Mouse (Mus musculus): ENCODE results near the gene Polr3k.

DNA sequence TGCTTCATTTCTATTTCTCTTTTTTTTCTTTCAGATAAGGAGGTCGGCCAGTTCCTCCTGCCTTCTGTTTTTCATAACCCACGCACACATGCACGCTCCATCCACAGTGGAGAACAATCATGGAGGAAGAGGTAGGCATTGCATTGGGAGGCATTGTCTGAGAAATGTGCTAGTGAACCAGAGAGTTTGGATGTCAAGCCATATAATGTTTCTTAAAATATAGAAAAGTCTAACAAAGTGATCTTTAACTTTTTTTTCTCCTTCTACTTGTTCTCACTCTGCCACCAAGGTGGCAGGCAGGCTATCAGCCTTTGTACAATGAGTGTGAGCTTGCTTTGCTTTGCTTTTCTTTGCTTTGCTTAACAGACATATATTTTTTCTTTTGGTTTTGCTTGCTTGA is 53.7 kb downstream of the Polr3k start:
- TF ChIP-seq POLR2A (IDR thresholded peaks at IDR 0.05; ENCODE audit: borderline replicate concordance, extremely low read depth, low read depth, low read length) (no peak), CTCF (IDR thresholded peaks at IDR 0.05; ENCODE audit: insufficient read depth, low read length) (no peak)
